Mouse (Mus musculus) right cerebral cortex, adult 2 months (tissue): ENCODE data around the gene Cend1.
A peak's percentile ranks its signal among the peaks of the same experiment; 100 is the strongest.

Experiments used
- DNase-seq, 2 experiments: peaks; one replicate each; pipeline ENCODE4 v3.0.0; 2021 to 2022; ENCODE audit warnings: low spot score in 2 of 2

Gene Cend1

GRCm38 (mm10) chr7:141429310-141429709 is at the start of gene Cend1:
TSS of gene Cend1 (minus strand) at chr7:141429491.
- peak; percentile 92 to 93 for DNase-seq

DNA sequence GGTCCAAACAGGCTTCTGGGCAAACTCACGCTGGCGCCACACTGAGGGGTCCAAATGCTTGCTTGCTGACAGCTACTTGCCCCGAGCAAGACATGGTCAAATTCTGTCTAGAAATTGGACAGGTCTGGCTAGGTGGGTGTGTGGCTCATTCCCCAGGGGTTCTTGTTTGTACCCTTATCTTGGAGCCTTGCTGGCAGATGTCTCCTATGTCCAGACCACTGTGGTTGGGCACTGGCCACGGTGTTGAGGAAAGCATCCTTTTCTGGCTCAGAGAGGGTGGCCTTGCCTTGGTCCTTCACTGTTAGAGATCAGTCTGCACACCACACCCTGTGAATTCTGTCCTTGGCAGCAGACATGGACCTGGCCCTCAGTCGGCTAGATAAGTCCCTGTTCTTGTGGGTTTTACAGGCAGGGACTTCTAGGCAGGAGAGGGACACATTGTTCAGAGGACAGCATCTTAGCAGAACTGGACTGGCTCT is 49.0 kb upstream of the Cend1 start:
- DNase-seq, result no peak

- no peak for DNase-seq
Measured at GRCm38 (mm10) chr7:141477578-141478269, 48.4 kb upstream of the Cend1 start.

DNA sequence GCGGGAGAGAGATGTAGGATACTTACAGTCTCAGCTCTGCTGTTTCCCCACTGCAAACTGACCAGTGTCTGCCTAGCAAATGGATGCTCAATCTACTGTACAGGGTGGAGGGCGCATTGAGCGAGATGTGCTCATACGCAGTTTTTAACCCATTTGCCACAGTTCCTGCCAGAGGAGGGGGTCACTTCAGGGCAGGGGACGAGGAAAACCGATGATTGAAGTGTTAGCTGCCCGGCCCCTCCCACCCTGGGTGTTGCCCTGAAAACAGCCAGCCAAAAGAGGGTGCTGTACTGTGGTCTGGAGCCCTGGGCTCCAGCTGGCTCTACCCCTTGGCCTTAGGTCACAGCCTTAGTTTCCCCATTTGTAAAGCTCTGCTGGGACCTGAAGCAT is 47.7 kb upstream of the Cend1 start:
- DNase-seq, result no peak

- peak in 1 of 2 experiments; percentile 50 for DNase-seq
Measured at GRCm38 (mm10) chr7:141476226-141476980, 47.1 kb upstream of the Cend1 start.

DNA sequence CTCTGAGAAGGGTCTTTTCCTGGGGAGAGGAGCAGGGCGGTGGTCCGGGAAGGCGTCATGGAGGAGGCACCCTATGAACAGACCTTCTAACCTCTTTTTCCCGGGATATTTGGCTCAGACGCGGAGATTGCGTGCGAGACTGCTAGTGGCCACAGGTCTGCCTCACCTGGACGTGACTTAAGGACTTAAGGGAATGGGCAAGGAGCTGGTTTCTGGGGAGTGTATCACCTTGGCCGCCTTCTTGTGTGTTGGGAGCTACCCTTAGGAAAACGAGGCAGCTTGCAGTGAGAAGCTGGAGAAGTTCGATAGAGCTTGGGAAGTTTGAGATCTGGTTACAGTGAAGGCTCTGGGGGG is 46.5 kb upstream of the Cend1 start:
- DNase-seq, result no peak

GRCm38 (mm10) chr7:141475011-141475804 is 45.9 kb upstream of the Cend1 start, which contains the start of the genes Polr2l and Tspan4:
TSS of gene Polr2l (minus strand) at chr7:141475132.
TSS of gene Tspan4 (plus strand) at chr7:141475240.
- peak; percentile 78 to 87 for DNase-seq

- DNase-seq, result no peak
Measured at GRCm38 (mm10) chr7:141474160-141474559, 44.9 kb upstream of the Cend1 start.

DNA sequence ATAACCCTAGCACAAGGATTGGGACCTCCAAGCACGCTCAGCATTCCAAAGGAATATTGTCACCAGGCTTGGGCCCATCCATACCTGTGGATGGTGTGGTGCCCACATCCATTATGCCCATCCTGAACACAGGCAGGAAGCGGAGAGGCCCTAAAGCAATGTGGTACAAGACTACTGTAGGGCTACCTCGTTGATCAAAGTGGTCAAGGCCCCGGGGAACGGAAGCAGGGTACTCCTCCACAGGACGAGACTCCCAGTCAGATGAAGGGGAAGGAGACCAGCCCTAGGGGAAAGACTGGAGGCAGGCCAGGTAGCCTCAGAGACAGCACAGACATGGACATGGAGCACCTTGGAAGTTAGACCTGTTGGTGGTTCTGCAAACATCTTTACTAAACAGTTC is 43.5 kb upstream of the Cend1 start:
- DNase-seq, result no peak

- DNase-seq, result no peak
Measured at GRCm38 (mm10) chr7:141472226-141472625, 42.9 kb upstream of the Cend1 start.

DNA sequence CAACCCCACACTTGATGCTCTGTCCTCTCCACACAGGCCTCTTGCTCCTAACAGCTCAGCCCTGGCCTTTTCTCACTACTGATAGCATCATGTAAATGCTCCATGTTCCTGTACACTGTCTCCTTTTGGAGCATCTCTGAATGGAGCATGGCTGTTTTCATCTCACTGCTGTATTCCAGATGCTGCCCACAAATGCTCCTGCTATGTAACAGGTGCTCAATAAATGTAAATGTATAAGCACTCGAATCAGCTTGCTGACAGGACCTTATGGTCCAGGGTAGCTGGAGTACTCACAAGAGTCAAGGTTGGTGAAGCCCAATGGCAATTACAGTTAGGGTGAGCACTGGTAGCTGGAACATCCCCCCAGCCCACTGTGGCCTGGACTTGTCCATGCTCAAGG is 41.9 kb upstream of the Cend1 start:
- DNase-seq, result no peak

DNA sequence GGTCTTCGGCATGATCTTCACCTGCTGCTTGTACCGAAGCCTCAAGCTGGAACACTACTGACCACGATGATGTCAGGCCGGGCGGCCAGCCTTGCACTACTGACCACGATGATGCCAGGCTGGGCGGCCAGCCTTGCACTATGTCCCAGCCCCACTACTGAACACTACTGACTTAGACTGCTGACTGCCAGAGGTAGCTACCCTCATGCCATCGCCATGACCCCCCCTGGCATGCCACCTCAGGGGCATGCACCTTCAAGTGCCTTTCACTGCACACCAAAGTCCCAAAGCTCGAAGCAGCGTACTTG is 41.3 kb upstream of the Cend1 start:
- no peak for DNase-seq

GRCm38 (mm10) chr7:141469901-141470636 is 40.8 kb upstream of the Cend1 start:
- DNase-seq, result no peak

DNA sequence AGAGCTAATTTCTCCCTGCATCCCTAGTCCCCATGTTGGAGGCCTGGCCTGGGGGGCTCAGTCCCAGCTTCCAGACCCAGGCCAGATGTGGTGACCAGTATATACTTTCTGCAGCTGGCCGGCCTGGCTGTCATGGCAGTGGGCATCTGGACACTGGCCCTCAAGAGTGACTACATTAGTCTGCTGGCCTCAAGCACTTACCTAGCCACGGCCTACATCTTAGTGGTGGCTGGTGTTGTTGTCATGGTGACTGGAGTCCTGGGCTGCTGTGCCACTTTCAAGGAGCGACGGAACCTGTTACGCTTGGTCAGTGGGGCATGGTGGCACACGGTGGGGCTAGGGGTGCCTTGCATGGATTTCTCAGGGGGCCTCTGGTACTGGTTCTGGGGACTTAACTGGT is 40.1 kb upstream of the Cend1 start:
- no peak for DNase-seq

GRCm38 (mm10) chr7:141468522-141469211 is 39.4 kb upstream of the Cend1 start:
- DNase-seq, result peak; percentile 62 to 67

GRCm38 (mm10) chr7:141468164-141468521 is 38.9 kb upstream of the Cend1 start:
- no peak for DNase-seq

DNA sequence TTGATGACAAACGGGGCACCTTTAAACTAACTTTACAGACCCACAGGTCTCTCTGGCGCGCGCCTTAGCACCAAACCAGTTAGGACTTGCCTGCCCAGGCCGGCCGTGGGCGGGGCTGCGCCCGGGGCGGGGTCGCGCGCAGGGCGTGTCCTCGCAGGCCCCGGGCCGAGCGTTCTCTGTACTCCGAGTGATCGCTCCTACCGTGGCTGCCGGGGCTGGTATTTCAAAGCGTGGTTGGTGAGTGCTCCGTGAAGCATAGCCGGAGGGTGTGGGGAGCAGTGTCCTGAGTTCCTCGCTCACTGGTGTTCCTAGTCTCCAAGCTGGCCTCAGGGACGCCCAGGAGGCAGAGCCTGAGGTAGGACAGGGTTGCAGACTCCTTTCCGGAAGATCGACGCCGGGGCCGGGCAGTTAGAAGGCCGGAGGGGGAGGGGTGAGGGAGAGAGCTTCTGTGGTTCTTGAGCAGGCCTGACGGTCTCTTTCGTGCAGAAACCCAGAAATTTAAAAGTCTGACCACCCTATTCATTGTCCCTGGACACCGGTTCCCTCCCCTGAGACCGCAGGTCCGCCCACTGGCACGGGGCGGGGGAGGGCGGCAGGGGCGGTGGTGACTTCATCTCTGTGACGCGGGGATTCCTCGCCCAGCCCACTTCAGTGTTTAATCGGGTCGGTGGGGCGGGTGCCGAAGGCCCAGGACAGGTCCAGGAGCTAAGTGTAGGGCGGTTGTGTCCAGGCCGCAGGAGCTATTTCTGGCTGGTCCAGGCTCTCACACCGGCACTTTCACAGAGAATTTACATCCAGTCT is 38.1 kb upstream of the Cend1 start, which contains the start of gene Cd151:
Gene Cd151, plus strand, starts transcription at position 163 of the 801 bp plus-strand sequence.
- DNase-seq, result peak; percentile 67 to 69

DNA sequence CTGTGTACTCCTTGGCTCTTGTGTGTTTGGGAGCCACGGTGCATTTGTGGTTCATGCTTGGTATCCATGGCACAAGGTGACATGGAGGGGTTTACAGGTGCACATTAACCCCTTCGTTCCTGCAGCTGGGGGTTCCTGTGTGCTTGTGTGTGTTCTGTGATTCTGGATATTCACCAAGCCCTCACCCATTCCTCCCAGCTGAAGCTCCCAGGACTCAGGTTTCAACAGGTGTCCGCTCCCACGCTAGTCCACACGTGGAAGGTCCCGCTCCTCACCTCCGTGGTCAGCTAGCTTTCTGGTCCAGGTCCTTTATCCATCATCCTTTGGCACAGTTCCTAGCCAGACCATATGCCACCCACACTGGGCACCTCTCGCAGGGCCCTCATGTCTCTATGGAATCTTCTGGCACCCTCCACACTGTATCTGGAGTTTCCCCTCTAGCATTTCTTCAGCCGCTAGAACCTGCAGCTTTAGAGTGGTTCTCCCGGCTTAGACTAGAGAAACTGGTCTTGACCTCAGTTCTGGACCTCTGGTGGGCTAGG is 37.4 kb upstream of the Cend1 start:
- no peak for DNase-seq

DNA sequence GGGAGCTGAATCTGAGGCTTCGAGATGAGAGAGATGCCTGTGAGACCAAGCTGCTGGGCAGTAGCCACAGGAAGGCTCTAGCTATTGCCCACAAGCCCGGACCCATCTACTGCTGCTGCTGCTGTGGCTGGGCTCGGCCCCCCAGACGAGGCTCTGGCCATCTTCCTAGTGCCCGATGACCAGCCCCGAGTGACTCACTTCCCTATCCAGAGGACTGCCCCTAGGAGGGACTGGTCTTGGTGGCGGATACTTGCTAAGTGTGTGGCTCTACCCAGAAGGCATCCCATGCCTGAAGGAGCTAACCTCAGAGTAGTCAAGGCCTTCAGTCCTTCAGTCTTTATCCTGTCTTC is 36.7 kb upstream of the Cend1 start:
- DNase-seq, result no peak

- no peak for DNase-seq
Measured at GRCm38 (mm10) chr7:141465388-141466044, 36.2 kb upstream of the Cend1 start.
